Mouse (Mus musculus) hindbrain, postnatal 0 days (tissue): ENCODE data around the gene Pard3b. TPM values are rescaled to one million over a fixed set of nuclear protein-coding genes. Genes with fewer than 3 reads are reported as not detected.

Experiments
- ATAC-seq: fragments of 200-750 bp; cut with Nextera tagmentation; 2 replicates; pipeline ENCODE4 v1.8.0; 2017; ENCODE audit warnings: mild to moderate bottlenecking, moderate TSS enrichment, moderate library complexity
- DNase-seq: peaks from one replicate; pipeline ENCODE4 v3.0.0-alpha.2; 2015; ENCODE audit warnings: low spot score
- H3K27ac ChIP-seq: fragments of 300-500 bp; sonication (generic); 2 replicates; pipeline ENCODE4 v1.5.1; 2014; ENCODE audit warnings: mild to moderate bottlenecking
- H3K27me3 ChIP-seq: fragments of 300-500 bp; sonication (generic); 2 replicates; pipeline ENCODE4 v1.6.1; 2014; ENCODE audit warnings: low read length, mixed read lengths; ENCODE audit not compliant: insufficient read depth
- H3K36me3 ChIP-seq: fragments of 300-500 bp; sonication (generic); 2 replicates; pipeline ENCODE4 v1.6.1; 2014; ENCODE audit warnings: low read length, mixed read lengths; ENCODE audit not compliant: insufficient read depth
- H3K4me1 ChIP-seq: fragments of 300-500 bp; sonication (generic); 2 replicates; pipeline ENCODE4 v1.6.1; 2014; ENCODE audit warnings: antibody characterized with exemption, low read length, mixed read lengths; ENCODE audit not compliant: insufficient read depth
- H3K4me2 ChIP-seq: fragments of 300-500 bp; sonication (generic); 2 replicates; pipeline ENCODE4 v1.6.1; 2014; ENCODE audit warnings: low read depth, mild to moderate bottlenecking, low read length, moderate library complexity, mixed read lengths
- H3K4me3 ChIP-seq: fragments of 300-500 bp; sonication (generic); 2 replicates; pipeline ENCODE4 v1.5.1; 2014; ENCODE audit warnings: low read length
- H3K9ac ChIP-seq: fragments of 300-500 bp; sonication (generic); replicated peaks from 2 replicates; pipeline ENCODE4 v1.6.1; 2014; ENCODE audit warnings: mild to moderate bottlenecking, low read length, moderate library complexity, mixed read lengths
- H3K9me3 ChIP-seq: fragments of 300-500 bp; sonication (generic); 2 replicates; pipeline ENCODE4 v1.6.1; 2016; ENCODE audit warnings: low read length, mixed read lengths
- CTCF ChIP-seq: IDR thresholded peaks from 2 replicates; pipeline ENCODE4 v1.5.1; 2016; ENCODE audit warnings: antibody characterized with exemption, control low read depth, low read depth
- WGBS: fragments of 180-500 bp; shearing (Covaris S2); extraction: QIAGEN DNeasy Blood & Tissue Kit; methylation state at CpG from one replicate; pipeline ENCODE4 v1.1.7; 2014; 5-methylcytosine and 5-hydroxymethylcytosine counted together
- polyA plus RNA-seq: library from polyadenylated mRNA; unstranded; fragments of >200 nt; fragmentation: Nextera tagmentation; extraction: Ambion mirVana; gene quantifications from 2 replicates; pipeline ENCODE4 v1.2.1, GENCODE M21; 2015
- total RNA-seq: library from RNA; depleted of rRNA; stranded (reverse); fragments of >200 nt; gene quantifications from 2 replicates; pipeline ENCODE4 v1.2.3, GENCODE M21; 2014

Gene Pard3b
- total and polyA plus RNA-seq, 2 experiments from 2014 or later: 5.6 to 9.6 TPM

GRCm38 (mm10) chr1:62405061-62405460 lies 766.4 kb downstream of the Pard3b start:
- H3K9ac ChIP-seq: no peak overlapping the region
- ATAC-seq (no peak), DNase-seq (no peak)
- no peaks in the 10 kb centered on the region for H3K4me1 ChIP-seq
- no peaks in the 10 kb centered on the region for H3K36me3 ChIP-seq
- 45% methylated on average over 8 of the region's 8 CpGs for WGBS
- no peak overlapping the region for H3K27ac ChIP-seq
- H3K4me2 ChIP-seq: no peak overlapping the region
- H3K4me3 ChIP-seq: no peak overlapping the region
- TF ChIP-seq CTCF: no peak
- H3K27me3 ChIP-seq: no peaks in the 10 kb centered on the region
- H3K9me3 ChIP-seq: no peaks in the 10 kb centered on the region

- 74% methylated on average over 2 of the region's 2 CpGs for WGBS
- no peak overlapping the region for H3K4me2 ChIP-seq
- no peak for TF ChIP-seq CTCF
- H3K9me3 ChIP-seq: no peaks in the 10 kb centered on the region
- H3K36me3 ChIP-seq: no peaks in the 10 kb centered on the region
- no peak overlapping the region for H3K4me3 ChIP-seq
- H3K27ac ChIP-seq: no peak overlapping the region
- no peaks in the 10 kb centered on the region for H3K27me3 ChIP-seq
- no peak for DNase-seq
- no peak overlapping the region for H3K9ac ChIP-seq
- no peak for ATAC-seq
- H3K4me1 ChIP-seq: peaks cover 3% of the 10 kb centered on the region; the same call in 1 of the 2 replicates
Measured at GRCm38 (mm10) chr1:62411368-62411767, 772.7 kb downstream of the Pard3b start.

- TF ChIP-seq CTCF: no peak
- H3K4me1 ChIP-seq: peaks cover 3% of the 10 kb centered on the region; the same call in 1 of the 2 replicates
- DNase-seq (no peak), ATAC-seq (no peak)
- H3K27ac ChIP-seq: no peak overlapping the region
- WGBS: 80% methylated on average over 4 of the region's 4 CpGs
- no peaks in the 10 kb centered on the region for H3K36me3 ChIP-seq
- no peak overlapping the region for H3K4me2 ChIP-seq
- no peak overlapping the region for H3K4me3 ChIP-seq
- H3K9me3 ChIP-seq: no peaks in the 10 kb centered on the region
- H3K27me3 ChIP-seq: no peaks in the 10 kb centered on the region
- H3K9ac ChIP-seq: no peak overlapping the region
Measured at GRCm38 (mm10) chr1:62412019-62412418, 773.4 kb downstream of the Pard3b start.

GRCm38 (mm10) chr1:62412988-62413387 lies 774.4 kb downstream of the Pard3b start:
- H3K9me3 ChIP-seq: no peaks in the 10 kb centered on the region
- ATAC-seq: no peak
- no peak for DNase-seq
- H3K9ac ChIP-seq: no peak overlapping the region
- no peaks in the 10 kb centered on the region for H3K27me3 ChIP-seq
- no peak overlapping the region for H3K4me3 ChIP-seq
- peaks cover 3% of the 10 kb centered on the region; the same call in 1 of the 2 replicates for H3K4me1 ChIP-seq
- H3K4me2 ChIP-seq: no peak overlapping the region
- H3K27ac ChIP-seq: no peak overlapping the region
- no peak for TF ChIP-seq CTCF
- WGBS: 87% methylated on average over 3 of the region's 3 CpGs
- H3K36me3 ChIP-seq: no peaks in the 10 kb centered on the region

GRCm38 (mm10) chr1:62414521-62414920 lies 775.9 kb downstream of the Pard3b start:
- H3K27ac ChIP-seq: no peak overlapping the region
- H3K4me2 ChIP-seq: no peak overlapping the region
- ATAC-seq (no peak), DNase-seq (no peak)
- no peak overlapping the region for H3K9ac ChIP-seq
- no peaks in the 10 kb centered on the region for H3K27me3 ChIP-seq
- no peaks in the 10 kb centered on the region for H3K36me3 ChIP-seq
- no peaks in the 10 kb centered on the region for H3K9me3 ChIP-seq
- TF ChIP-seq CTCF: no peak
- WGBS: 73% methylated on average over 6 of the region's 6 CpGs
- H3K4me1 ChIP-seq: peaks cover 3% of the 10 kb centered on the region; the same call in 1 of the 2 replicates
- no peak overlapping the region for H3K4me3 ChIP-seq

- DNase-seq: no peak
- no peak overlapping the region for H3K9ac ChIP-seq
- no peaks in the 10 kb centered on the region for H3K27me3 ChIP-seq
- no peaks in the 10 kb centered on the region for H3K9me3 ChIP-seq
- no peak overlapping the region for H3K4me2 ChIP-seq
- no peak for ATAC-seq
- H3K4me1 ChIP-seq: no peaks in the 10 kb centered on the region
- 87% methylated on average over 10 of the region's 10 CpGs for WGBS
- H3K36me3 ChIP-seq: no peaks in the 10 kb centered on the region
- no peak for TF ChIP-seq CTCF
- H3K4me3 ChIP-seq: no peak overlapping the region
- no peak overlapping the region for H3K27ac ChIP-seq
Measured at GRCm38 (mm10) chr1:62416627-62417374, 778.2 kb downstream of the Pard3b start.
